Comparison of ENCODE assay signal across 10 mouse cellular contexts in genomic region chr17:48299203-48299602, GRCm38 (mm10). TPM values are rescaled to one million over a fixed set of nuclear protein-coding genes. Genes with fewer than 3 reads are reported as not detected.
DNase-seq lines count a peak whose midpoint lies in the region; ATAC-seq and TF ChIP-seq lines count a peak whose summit lies in the region.
"Had no signal": no experiment of that assay in that cellular context is flagged by ENCODE, and none has a peak within 500 bp of the region (broad histone marks: within the 10 kb centered on the region; RNA-seq: fewer than 3 reads in every experiment).

Gene Treml2, plus strand, starts transcription at chr17:48299498.

- H3K27me3 ChIP-seq in heart, embryonic 16.5 days (ENCODE audit: control insufficient read depth, insufficient read depth, low read length), result no peaks in the 10 kb centered on the region
- H3K27me3 ChIP-seq in hindbrain, embryonic 12.5 days, result no peaks in the 10 kb centered on the region
- H3K27me3 ChIP-seq: embryonic facial prominence, embryonic 12.5 days had no signal

- DNase-seq in heart, adult 18-20 months, result no peak
- DNase-seq in ES-E14 (ENCODE audit: low read depth, low spot score), result peak; percentile 63
- peak; percentile 22 for DNase-seq in mesoderm, embryonic 11.5 days (ENCODE audit: low read depth, low spot score)
- no peak for DNase-seq in right cerebral cortex, postnatal 36 days (ENCODE audit: low spot score in 2 of 2)
- no peak for DNase-seq in right cerebral cortex, postnatal 14 days

- H3K36me3 ChIP-seq in heart, embryonic 16.5 days (ENCODE audit: control insufficient read depth, insufficient read depth), result no peaks in the 10 kb centered on the region
- no peaks in the 10 kb centered on the region for H3K36me3 ChIP-seq in ES-E14 (ENCODE audit: control insufficient read depth, insufficient read depth, low read length, poor library complexity, severe bottlenecking)
- H3K36me3 ChIP-seq in hindbrain, embryonic 12.5 days, result no peaks in the 10 kb centered on the region
- H3K36me3 ChIP-seq: embryonic facial prominence, embryonic 12.5 days had no signal

- WGBS in heart, embryonic 16.5 days, result 30% methylated on average over 3 of the region's 4 CpGs
- WGBS in hindbrain, embryonic 12.5 days, result 41% methylated on average over 3 of the region's 4 CpGs

- no peak for ATAC-seq in heart, embryonic 16.5 days (replicated peaks; ENCODE audit: extremely low read depth, insufficient read depth, low FRiP score)
- ATAC-seq in hematopoietic stem cell, adult 5-6 weeks (replicated peaks in 1 of 2; ENCODE audit: insufficient read depth in 1 of 2, low FRiP score in 2 of 2, low TSS enrichment in 1 of 2, low read depth in 1 of 2, poor library complexity in 2 of 2, severe bottlenecking in 2 of 2), result peak; percentile 29 to 49; a peak in 2 of 4 replicates
- no peak for ATAC-seq in hindbrain, embryonic 12.5 days (ENCODE audit: low FRiP score)
- ATAC-seq: Patski had no signal

- no peaks in the 10 kb centered on the region for H3K4me1 ChIP-seq in heart, embryonic 16.5 days (ENCODE audit: control insufficient read depth, insufficient read depth, low read length)
- H3K4me1 ChIP-seq in ES-E14 (ENCODE audit: control insufficient read depth in 2 of 2, insufficient read depth in 2 of 2, low read length in 2 of 2, poor library complexity in 1 of 2), result peaks cover 0 to 13% of the 10 kb centered on the region in 2 experiments; a peak in 2 of 4 replicates
- H3K4me1 ChIP-seq in hindbrain, embryonic 12.5 days, result no peaks in the 10 kb centered on the region
- H3K4me1 ChIP-seq: embryonic facial prominence, embryonic 12.5 days had no signal

- no peak within 1 kb of the TSS for H3K9ac ChIP-seq in heart, embryonic 16.5 days (ENCODE audit: low read length)
- H3K9ac ChIP-seq in ES-E14 (ENCODE audit: insufficient read depth, low read depth, low read length, poor library complexity, severe bottlenecking), result no peak within 1 kb of the TSS
- H3K9ac ChIP-seq in hindbrain, embryonic 12.5 days, result no peak within 1 kb of the TSS
- H3K9ac ChIP-seq: embryonic facial prominence, embryonic 12.5 days had no signal

- peak within 1 kb of the TSS; percentile 27; the same call in 1 of the 2 replicates for H3K27ac ChIP-seq in heart, embryonic 16.5 days (ENCODE audit: low read length)
- H3K27ac ChIP-seq in ES-E14 (ENCODE audit: insufficient read depth, low read depth, low read length, poor library complexity, severe bottlenecking), result no peak within 1 kb of the TSS
- H3K27ac ChIP-seq in hindbrain, embryonic 12.5 days, result no peak within 1 kb of the TSS
- H3K27ac ChIP-seq: embryonic facial prominence, embryonic 12.5 days had no signal

- in situ Hi-C loops in ES-E14 (cut with MboI; ENCODE audit: low sequenced_read_pairs in 2 of 2, unreplicated experiment in 2 of 2), result no loop called here

- H3K4me2 ChIP-seq in heart, embryonic 16.5 days (ENCODE audit: low read depth, low read length), result peak within 1 kb of the TSS; percentile 37
- H3K4me2 ChIP-seq in hindbrain, embryonic 12.5 days (replicated peaks), result no peak within 1 kb of the TSS
- H3K4me2 ChIP-seq: embryonic facial prominence, embryonic 12.5 days had no signal

- no peaks in the 10 kb centered on the region for H3K9me3 ChIP-seq in heart, embryonic 16.5 days (replicated peaks; ENCODE audit: control insufficient read depth, low read length)
- H3K9me3 ChIP-seq in ES-E14 (ENCODE audit: control insufficient read depth, insufficient read depth, low read depth, low read length), result no peaks in the 10 kb centered on the region
- no peaks in the 10 kb centered on the region for H3K9me3 ChIP-seq in hindbrain, embryonic 12.5 days (replicated peaks)
- H3K9me3 ChIP-seq: embryonic facial prominence, embryonic 12.5 days had no signal

- H3K4me3 ChIP-seq in heart, embryonic 16.5 days (ENCODE audit: low read length), result peak within 1 kb of the TSS; percentile 37
- H3K4me3 ChIP-seq in ES-E14 (ENCODE audit: insufficient read depth in 1 of 2, low read depth in 1 of 2, low read length in 2 of 2, poor library complexity in 1 of 2, severe bottlenecking in 1 of 2), result no peak within 1 kb of the TSS
- no peak within 1 kb of the TSS for H3K4me3 ChIP-seq in hindbrain, embryonic 12.5 days
- H3K4me3 ChIP-seq: embryonic facial prominence, embryonic 12.5 days had no signal

TF ChIP-seq in ES-E14, 5 proteins besides CTCF, POLR2A, EP300 and RAD21:
- TF ChIP-seq HCFC1 (IDR thresholded peaks at IDR 0.05; ENCODE audit: borderline replicate concordance, insufficient read depth, low read length), result no peak
- no peak for TF ChIP-seq MAFK (IDR thresholded peaks at IDR 0.05; ENCODE audit: insufficient read depth, low read depth, low read length)
- TF ChIP-seq ZC3H11A (IDR thresholded peaks at IDR 0.05; ENCODE audit: borderline replicate concordance, low read depth, low read length), result no peak
- TF ChIP-seq ZNF384 (IDR thresholded peaks at IDR 0.05; ENCODE audit: low read depth, low read length), result no peak
TF ChIP-seq in ES-E14: peak in this region for 0.

RNA-seq across cellular contexts. Expression of gene Treml2, which starts in this region (rescaled TPM):
- 0.59 and 1.5 TPM in 2 replicates for polyA plus RNA-seq in heart, embryonic 16.5 days (2015; fragmentation: Nextera tagmentation; extraction: Ambion mirVana)
- 1 to 10 TPM in 1 of 2 experiments, under 1 TPM in 1; 0.65 to 1.1 TPM for total RNA-seq in heart, adult 18-20 months (2021)
- 2.3 and 5.1 TPM in 2 replicates for total RNA-seq in ES-E14 (2012; rRNA removed)
- 102 TPM in 2 replicates for total RNA-seq in hematopoietic stem cell, adult 5-6 weeks (2017)
- 0.25 and 0.81 TPM in 2 replicates for polyA plus RNA-seq in hindbrain, embryonic 12.5 days (2016; fragmentation: Nextera tagmentation; extraction: Ambion mirVana)
- polyA plus RNA-seq: Patski had no signal

Comparison
In these comparisons a context has a peak if more than half of its experiments do, and no peak if none do; other contexts are left out.
1. RNA of gene Treml2 (total RNA-seq): 102 TPM in hematopoietic stem cell, adult 5-6 weeks; 2.3 to 5.1 TPM in ES-E14 and 0.65 to 1.1 TPM in heart, adult 18-20 months; every median in the first group is over 10 times any median in the second.
2. ATAC-seq: peak in hematopoietic stem cell, adult 5-6 weeks (2 of 2); none in heart, embryonic 16.5 days (single experiment) and hindbrain, embryonic 12.5 days (single experiment).
3. DNase-seq: peak in ES-E14 (single experiment) and mesoderm, embryonic 11.5 days (single experiment); none in heart, adult 18-20 months (0 of 2), right cerebral cortex, postnatal 36 days (0 of 2) and right cerebral cortex, postnatal 14 days (single experiment).